Mouse (Mus musculus) olfactory bulb, adult 2 months (tissue): Measurements from ENCODE around the gene Cfd.

Source experiments
- CTCF ChIP-seq: fragments of 200-500 bp; IDR thresholded peaks from 2 replicates; pipeline ENCODE4 v1.5.1; 2012; ENCODE audit warnings: low read depth, mild to moderate bottlenecking, low read length, moderate library complexity; ENCODE audit not compliant: insufficient read depth
- POLR2A ChIP-seq: fragments of 200-500 bp; IDR thresholded peaks from 2 replicates; pipeline ENCODE4 v1.6.1; 2012; ENCODE audit warnings: mild to moderate bottlenecking, low read depth, low read length, moderate library complexity; ENCODE audit not compliant: insufficient read depth

GRCm38 (mm10) chr10:79929967-79930825, 39.5 kb downstream of the Cfd start:
- no peak for TF ChIP-seq CTCF
- no peak for TF ChIP-seq POLR2A
